Mouse (Mus musculus) bone marrow macrophage, adult 2 months (primary cell): Measurements from ENCODE around the gene Olfr648. TPM values are rescaled to one million over a fixed set of nuclear protein-coding genes. Genes with fewer than 3 reads are reported as not detected.

Source experiments
- H3K27ac ChIP-seq: 2 replicates; pipeline ENCODE4 v1.5.1; 2012; ENCODE audit warnings: low read depth, low read length; ENCODE audit not compliant: insufficient read depth
- H3K4me1 ChIP-seq: 2 replicates; pipeline ENCODE4 v1.6.1; 2012; ENCODE audit warnings: low read length; ENCODE audit not compliant: control insufficient read depth, insufficient read depth
- H3K4me3 ChIP-seq: 2 replicates; pipeline ENCODE4 v1.5.1; 2012; ENCODE audit warnings: mild to moderate bottlenecking, low read length, moderate library complexity; ENCODE audit not compliant: insufficient read depth
- CTCF ChIP-seq: IDR thresholded peaks from 2 replicates; pipeline ENCODE4 v1.5.1; 2012; ENCODE audit warnings: low read depth, mild to moderate bottlenecking, low read length, moderate library complexity
- POLR2A ChIP-seq: IDR thresholded peaks from 2 replicates; pipeline ENCODE4 v1.6.1; 2012; ENCODE audit warnings: mild to moderate bottlenecking, low read depth, low read length, borderline replicate concordance
- polyA plus RNA-seq: library from polyadenylated mRNA; stranded (reverse); fragments of >200 nt; gene quantifications from 2 replicates; pipeline ENCODE4 v1.2.4, GENCODE M21; 2012; ENCODE audit not compliant: missing spikeins, insufficient read depth, insufficient read length

Gene Olfr648
- polyA plus RNA-seq, 1 experiment: not detected

DNA sequence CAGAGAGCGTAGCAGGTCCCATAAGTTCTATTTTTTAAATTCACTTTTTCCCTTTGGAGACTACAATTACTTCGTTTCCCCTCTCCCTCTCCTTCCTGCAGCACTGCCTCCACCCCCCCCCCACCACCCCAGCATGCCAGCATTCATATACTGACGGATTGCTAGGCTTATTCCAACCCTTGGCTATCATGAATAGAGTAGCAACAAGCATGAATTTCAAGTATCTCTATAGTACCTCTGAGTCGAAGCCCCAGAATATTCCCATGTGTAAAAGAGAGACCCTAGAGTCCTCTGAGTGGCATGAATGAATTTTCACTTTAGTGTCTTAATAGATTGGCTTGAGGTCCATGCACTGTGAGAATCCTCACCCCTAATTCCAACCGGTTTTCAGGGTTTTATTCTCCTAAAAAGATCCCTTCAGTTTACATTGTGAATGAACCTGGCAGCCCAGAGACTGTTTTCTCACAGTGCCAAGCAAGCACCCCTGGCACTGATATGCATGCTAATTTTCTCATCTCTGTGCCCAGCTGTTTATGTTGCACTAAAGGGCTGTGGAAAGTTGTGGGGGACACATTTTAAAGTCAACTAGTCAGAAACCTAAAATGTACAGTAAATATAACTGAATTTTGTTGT lies 4.7 kb downstream of the Olfr648 start:
- Histone ChIP-seq H3K4me3 (no peak overlapping the region), H3K4me1 (no peaks in the 10 kb centered on the region), H3K27ac (no peak overlapping the region)
- TF ChIP-seq POLR2A: no peak
- TF ChIP-seq CTCF: no peak

DNA sequence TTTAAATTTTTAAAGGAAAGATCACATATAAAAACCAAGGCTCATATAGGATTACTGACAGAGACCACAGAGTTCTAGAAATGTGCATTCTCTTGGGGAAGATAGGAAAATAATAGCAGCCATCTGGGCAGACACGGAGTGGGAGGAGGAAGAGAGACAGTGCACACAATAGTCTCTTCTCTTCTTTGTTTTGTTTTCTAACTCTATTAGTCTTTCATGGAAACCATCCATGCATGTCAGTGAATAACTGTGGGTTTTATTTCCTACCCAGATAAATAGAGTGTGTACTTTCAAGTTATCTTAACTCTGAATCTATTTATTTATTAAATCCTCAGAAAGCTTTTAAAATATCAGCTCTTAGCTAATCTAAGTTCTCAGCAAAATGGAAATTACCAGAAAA lies 8.1 kb downstream of the Olfr648 start:
- no peak overlapping the region for H3K27ac ChIP-seq
- TF ChIP-seq CTCF (no peak), POLR2A (no peak)
- H3K4me1 ChIP-seq: no peaks in the 10 kb centered on the region
- no peak overlapping the region for H3K4me3 ChIP-seq

DNA sequence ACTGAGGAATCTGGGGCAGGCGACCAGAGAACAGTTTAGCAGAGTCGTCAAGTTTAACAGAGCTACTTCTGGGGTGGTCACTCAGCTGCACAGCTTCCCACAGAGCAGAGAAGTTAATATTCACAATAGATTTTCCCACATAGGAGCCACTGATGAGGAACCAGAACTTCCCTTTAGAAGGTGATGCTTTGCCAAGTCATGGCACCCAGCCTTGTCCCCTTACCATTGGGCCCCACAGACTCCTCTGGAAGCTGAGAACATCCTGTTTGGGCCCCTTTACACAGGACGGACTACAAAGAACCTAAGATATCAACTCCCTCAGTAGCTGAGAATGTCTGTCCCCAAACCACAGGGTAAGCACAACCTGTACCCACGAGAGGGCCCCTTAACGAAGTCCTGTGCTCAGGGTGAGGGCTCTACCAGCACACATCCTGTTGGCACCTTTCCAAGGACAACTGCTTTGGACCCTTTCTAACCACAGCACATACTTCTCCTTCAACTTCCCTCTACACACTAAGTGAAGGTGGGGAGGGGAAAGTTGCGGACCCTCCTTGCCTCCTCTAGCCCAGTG lies 13.5 kb downstream of the Olfr648 start:
- Histone ChIP-seq H3K4me1 (no peaks in the 10 kb centered on the region), H3K27ac (no peak overlapping the region), H3K4me3 (no peak overlapping the region)
- no peak for TF ChIP-seq POLR2A

DNA sequence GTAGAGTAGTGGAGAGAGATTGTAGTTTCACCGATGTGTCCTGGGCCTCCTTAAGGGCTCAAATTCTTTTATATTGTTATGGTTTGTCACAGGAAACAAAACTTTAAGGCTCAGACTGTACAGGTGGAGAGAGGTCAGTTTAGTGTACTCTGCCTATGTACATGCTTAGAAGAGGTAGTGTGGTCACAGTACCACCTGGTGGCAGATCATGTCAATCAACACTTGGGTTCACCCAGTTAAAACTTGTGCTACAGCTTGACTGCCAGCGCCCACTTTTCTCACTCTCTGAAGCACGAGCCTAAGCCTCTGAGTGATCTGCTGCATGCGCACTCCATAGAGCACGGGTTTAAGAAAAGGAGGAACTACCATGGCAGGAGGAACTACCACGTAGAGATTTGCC lies 16.1 kb downstream of the Olfr648 start:
- no peak overlapping the region for H3K27ac ChIP-seq
- TF ChIP-seq CTCF (no peak), POLR2A (no peak)
- H3K4me1 ChIP-seq: no peaks in the 10 kb centered on the region
- no peak overlapping the region for H3K4me3 ChIP-seq

DNA sequence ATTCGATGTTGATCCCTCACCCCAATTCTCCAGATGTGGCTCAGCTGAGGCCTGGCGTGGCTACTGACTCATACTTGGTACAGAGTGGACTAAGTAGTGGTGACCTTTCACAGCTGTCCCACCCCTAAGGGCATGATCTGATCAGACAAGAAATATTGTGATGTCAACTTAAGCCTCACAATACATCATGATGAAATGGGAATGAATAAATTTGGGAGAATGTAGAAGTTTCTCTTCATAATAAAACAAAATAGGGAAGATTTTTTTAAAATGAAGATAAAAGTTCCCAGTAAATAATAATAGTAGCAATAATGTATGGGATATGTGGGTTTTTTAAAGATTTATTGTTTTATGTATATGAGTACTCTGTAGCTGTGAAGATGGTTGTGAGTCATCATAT lies 32.7 kb downstream of the Olfr648 start, which contains the start of gene Ubqlnl:
Gene Ubqlnl, minus strand, starts transcription at position 101 of the 400 bp plus-strand sequence.
- Histone ChIP-seq H3K4me1 (no peaks in the 10 kb centered on the region), H3K27ac (no peak within 1 kb of the TSS)

DNA sequence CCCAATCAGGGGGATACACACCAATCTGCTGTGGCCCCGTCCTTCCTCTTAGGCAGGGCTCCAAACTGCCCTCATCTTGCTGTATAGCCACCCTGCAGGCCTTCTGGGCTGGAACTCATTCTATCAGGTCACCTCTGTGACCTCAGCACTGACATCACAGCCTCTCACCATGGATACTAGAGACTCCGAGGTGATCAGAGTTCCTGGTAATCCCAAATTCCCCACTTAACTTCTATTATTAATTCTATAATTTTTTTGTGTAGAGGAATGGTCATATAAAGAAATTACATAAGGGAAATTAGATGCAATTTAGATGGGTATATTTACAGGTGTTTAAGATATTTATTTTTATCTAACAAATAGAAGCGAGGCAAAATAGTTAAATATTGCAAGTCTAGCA lies 40.0 kb downstream of the Olfr648 start, which contains the start of gene Ubqln3:
Gene Ubqln3, minus strand, starts transcription at position 101 of the 400 bp plus-strand sequence.
- TF ChIP-seq CTCF: no peak
- no peak for TF ChIP-seq POLR2A
- no peak within 1 kb of the TSS for H3K27ac ChIP-seq
- H3K4me1 ChIP-seq: no peaks in the 10 kb centered on the region
- no peak within 1 kb of the TSS for H3K4me3 ChIP-seq

More for the DNA sequence above, 32.7 kb downstream of the Olfr648 start, which contains the start of gene Ubqlnl:
- no peak for TF ChIP-seq CTCF
- H3K4me3 ChIP-seq: no peak within 1 kb of the TSS

DNA sequence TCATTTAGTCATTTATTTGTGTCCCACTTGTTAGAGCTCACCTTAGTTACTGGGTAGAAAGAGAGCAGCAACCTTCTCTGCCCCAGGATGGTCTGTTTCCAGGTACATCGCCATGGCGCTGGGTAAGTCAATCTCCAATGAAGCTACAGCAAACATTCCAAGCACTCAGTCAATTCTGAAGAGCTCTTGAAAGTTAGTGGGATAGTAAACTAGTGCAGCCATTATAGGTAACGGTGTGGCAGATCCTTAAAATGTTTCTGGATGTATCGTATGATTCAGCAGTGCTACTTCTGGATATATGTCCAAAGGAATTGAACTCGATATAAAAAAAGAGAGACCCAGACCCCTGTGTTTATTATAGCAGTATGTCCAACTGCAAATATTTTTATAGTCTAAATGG lies 45.9 kb downstream of the Olfr648 start, which contains the start of gene Olfr643:
Gene Olfr643, minus strand, starts transcription at position 101 of the 400 bp plus-strand sequence.
- no peaks in the 10 kb centered on the region for H3K4me1 ChIP-seq
- no peak within 1 kb of the TSS for H3K27ac ChIP-seq
- TF ChIP-seq POLR2A: no peak
- TF ChIP-seq CTCF: no peak
- no peak within 1 kb of the TSS for H3K4me3 ChIP-seq

DNA sequence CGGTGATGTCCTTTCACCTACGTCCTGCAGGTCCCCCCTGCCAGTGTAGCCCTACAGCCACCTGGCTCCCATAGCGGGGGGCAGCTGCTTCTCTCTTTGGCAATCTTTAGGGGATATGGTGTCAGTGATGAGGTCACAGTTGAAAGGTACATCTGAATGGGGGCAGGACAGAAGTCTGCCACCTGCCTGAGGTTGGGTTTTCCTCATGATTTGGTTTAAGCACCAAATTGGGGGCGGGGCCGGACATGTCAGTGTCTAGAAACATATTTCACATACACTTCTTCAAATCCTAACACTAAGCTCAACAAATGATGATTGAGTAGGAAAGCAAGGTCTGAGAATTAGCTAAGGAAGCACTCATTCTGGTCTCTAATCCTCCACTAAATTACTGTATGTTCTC lies 53.5 kb downstream of the Olfr648 start, which contains the start of gene Ubqln5:
Gene Ubqln5, minus strand, starts transcription at position 101 of the 400 bp plus-strand sequence.
- no peaks in the 10 kb centered on the region for H3K4me1 ChIP-seq
- H3K27ac ChIP-seq: no peak within 1 kb of the TSS
- no peak for TF ChIP-seq CTCF
- TF ChIP-seq POLR2A: no peak
- no peak within 1 kb of the TSS for H3K4me3 ChIP-seq

Other genes with a start within 250 kb of the Olfr648 start
- not detected in 2 replicates for gene Olfr632, start 249.0 kb downstream of the Olfr648 start, polyA plus RNA-seq
- not detected in 2 replicates for gene Olfr633, start 239.0 kb downstream of the Olfr648 start, polyA plus RNA-seq
- gene Olfr635, start 212.2 kb downstream of the Olfr648 start, polyA plus RNA-seq: 0.13 TPM in 1 of 2 replicates, not detected in the other
- not detected in 2 replicates for gene Olfr638, start 184.6 kb downstream of the Olfr648 start, polyA plus RNA-seq
- 0.12 TPM in 1 of 2 replicates, not detected in the other for gene Olfr639, start 166.1 kb downstream of the Olfr648 start, polyA plus RNA-seq
- gene Olfr640, start 157.8 kb downstream of the Olfr648 start, polyA plus RNA-seq: not detected in 2 replicates
- not detected in 2 replicates for gene Olfr641, start 147.9 kb downstream of the Olfr648 start, polyA plus RNA-seq
- gene Olfr642, start 130.7 kb downstream of the Olfr648 start, polyA plus RNA-seq: 0.17 TPM in 1 of 2 replicates, not detected in the other
- not detected in 2 replicates for gene 4930516K23Rik, start 121.9 kb downstream of the Olfr648 start, polyA plus RNA-seq
- gene Olfr644, start 111.5 kb downstream of the Olfr648 start, polyA plus RNA-seq: not detected in 2 replicates
- gene Olfr645, start 97.9 kb downstream of the Olfr648 start, polyA plus RNA-seq: not detected in 2 replicates
- gene Olfr646, start 78.5 kb downstream of the Olfr648 start, polyA plus RNA-seq: not detected in 2 replicates
- not detected in 2 replicates for gene Ubqln5, start 53.6 kb downstream of the Olfr648 start, polyA plus RNA-seq
- gene Olfr643, start 46.0 kb downstream of the Olfr648 start, polyA plus RNA-seq: not detected in 2 replicates
- gene Ubqln3, start 40.1 kb downstream of the Olfr648 start, polyA plus RNA-seq: not detected in 2 replicates
- not detected in 2 replicates for gene Ubqlnl, start 32.8 kb downstream of the Olfr648 start, polyA plus RNA-seq
- gene Olfm5, start 18.6 kb downstream of the Olfr648 start, polyA plus RNA-seq: not detected in 2 replicates
- gene Olfr649, start 12.6 kb upstream of the Olfr648 start, polyA plus RNA-seq: not detected in 2 replicates
- 1.7 and 3.0 TPM in 2 replicates for gene Trim6, start 35.4 kb upstream of the Olfr648 start, polyA plus RNA-seq
- gene Trim34a, start 61.1 kb upstream of the Olfr648 start, polyA plus RNA-seq: 50.1 and 53.9 TPM in 2 replicates
- gene Trim5, start 104.7 kb upstream of the Olfr648 start, polyA plus RNA-seq: 14.9 and 15.9 TPM in 2 replicates
- gene Trim12a, start 132.1 kb upstream of the Olfr648 start, polyA plus RNA-seq: 70.6 and 78.1 TPM in 2 replicates
- gene Trim34b, start 146.1 kb upstream of the Olfr648 start, polyA plus RNA-seq: 2.5 TPM in 1 of 2 replicates, not detected in the other
- gene Trim12c, start 170.0 kb upstream of the Olfr648 start, polyA plus RNA-seq: 29.4 and 30.3 TPM in 2 replicates
- 3.0 and 3.3 TPM in 2 replicates for gene Trim30b, start 186.5 kb upstream of the Olfr648 start, polyA plus RNA-seq
- gene Trim30c, start 217.4 kb upstream of the Olfr648 start, polyA plus RNA-seq: 7.6 and 9.4 TPM in 2 replicates